Mouse (Mus musculus) liver, adult 2 months (tissue): ENCODE measurements at regions not wholly inside any gene's neighbourhood (a gene's known extent, or its start where the extent isn't known, plus 50 kb on each side); places are given as distances from the start of the nearest gene placed in this dataset.

Source experiments
- CTCF ChIP-seq: fragments of 200-500 bp; IDR thresholded peaks from 2 replicates; pipeline ENCODE4 v1.5.1; 2011; ENCODE audit warnings: low read depth, low read length, control low read depth
- POLR2A ChIP-seq: fragments of 200-500 bp; IDR thresholded peaks from 2 replicates; pipeline ENCODE4 v1.6.1; 2011; ENCODE audit warnings: low read length, control low read depth; ENCODE audit not compliant: insufficient read depth; ENCODE audit errors: extremely low read depth

DNA sequence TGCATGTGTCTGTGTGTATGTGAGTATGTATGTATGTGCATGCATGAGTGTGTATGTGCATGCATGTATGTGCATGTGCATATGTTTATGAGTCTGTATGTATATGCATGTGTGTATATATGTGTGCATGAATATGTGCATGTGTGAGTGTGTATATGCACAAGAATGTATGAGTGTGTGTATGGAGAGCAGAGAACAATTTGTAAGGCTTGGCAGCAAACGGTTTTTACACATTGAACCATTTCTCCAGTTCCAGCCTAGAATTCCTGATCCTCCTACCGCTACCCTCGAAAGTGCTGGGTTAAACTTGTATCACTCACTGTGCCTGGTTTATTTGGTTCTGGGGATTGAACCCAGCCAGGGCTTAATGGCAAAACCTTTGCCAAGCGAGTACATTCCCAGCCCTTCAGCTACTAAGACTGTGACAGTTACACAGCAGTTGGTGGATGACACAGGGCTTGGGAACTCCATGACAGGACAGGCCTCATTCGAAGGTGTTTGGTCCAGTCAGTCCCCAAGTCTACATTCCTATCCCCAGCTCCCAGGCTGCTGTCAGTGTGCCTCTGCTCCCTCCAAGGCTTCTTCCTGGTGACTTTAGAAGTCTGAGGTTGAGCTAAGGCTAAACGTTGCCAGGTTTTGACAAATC is 65.1 kb downstream of the Zfp36l2 start:
- TF ChIP-seq CTCF = no peak
- TF ChIP-seq POLR2A = no peak
